Mouse (Mus musculus): ENCODE measurements around the gene Spon1.

Spon1 gene

DNA sequence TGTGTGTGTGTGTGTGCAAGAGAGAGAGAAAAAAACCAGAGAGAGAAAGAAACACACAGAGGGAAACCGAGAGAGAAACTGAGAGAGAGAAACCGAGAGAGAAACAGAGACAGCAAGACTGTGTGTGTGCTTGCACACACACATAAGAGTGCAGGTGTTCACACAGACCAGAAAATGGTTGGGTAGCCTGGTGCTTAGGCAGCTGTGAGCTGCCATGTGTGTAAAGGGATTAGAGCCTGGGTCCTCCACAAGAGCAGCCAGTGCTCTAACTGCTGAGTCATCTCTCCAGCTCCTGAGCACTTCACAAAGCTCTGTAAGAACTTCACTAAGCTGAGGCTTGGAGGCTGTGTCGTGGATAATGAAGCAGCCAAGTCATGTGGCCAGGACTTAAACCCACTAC, 80.8 kb downstream of the Spon1 start:
- no peak for TF ChIP-seq GATA4 (IDR thresholded peaks at IDR 0.05; ENCODE audit: insufficient replicate concordance, low read length)

DNA sequence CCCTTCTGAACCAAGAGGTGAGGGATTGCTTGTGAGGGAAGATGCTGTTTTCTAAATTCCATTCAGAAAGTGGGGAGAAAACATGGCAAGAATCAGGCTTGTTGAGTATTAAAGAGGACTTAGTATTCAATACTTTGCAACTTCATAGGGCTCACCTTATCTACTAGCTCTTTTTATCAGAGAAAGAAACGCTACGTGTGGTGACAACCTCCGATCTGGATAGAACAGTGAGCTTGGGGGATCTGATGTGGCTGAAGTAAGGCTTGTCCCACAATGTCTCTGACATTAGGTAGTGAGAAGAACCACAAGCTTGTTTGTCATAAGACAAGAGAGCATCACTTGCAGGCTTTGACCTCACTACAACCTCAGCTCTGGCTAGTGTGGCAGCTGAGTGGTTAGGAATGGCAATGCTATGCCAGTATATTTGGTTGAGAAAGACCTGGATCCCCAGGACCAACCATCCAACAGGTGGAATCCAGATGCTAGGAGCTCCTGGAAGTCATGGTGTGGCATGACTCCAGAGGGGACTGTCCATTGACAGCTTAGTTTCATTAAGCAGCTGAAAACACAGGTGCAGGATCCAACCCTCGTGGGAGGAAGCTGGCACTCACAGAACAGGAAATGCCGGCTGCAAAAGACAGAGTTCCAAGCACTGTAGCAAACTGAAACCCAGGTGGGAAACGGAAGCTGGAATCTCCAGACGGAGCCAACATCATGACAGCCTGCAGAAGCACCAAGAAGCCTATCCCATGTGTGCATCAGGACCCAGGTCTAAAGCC, 81.4 kb downstream of the Spon1 start:
- TF ChIP-seq GATA4 (IDR thresholded peaks at IDR 0.05; ENCODE audit: insufficient replicate concordance, low read length) = no peak

DNA sequence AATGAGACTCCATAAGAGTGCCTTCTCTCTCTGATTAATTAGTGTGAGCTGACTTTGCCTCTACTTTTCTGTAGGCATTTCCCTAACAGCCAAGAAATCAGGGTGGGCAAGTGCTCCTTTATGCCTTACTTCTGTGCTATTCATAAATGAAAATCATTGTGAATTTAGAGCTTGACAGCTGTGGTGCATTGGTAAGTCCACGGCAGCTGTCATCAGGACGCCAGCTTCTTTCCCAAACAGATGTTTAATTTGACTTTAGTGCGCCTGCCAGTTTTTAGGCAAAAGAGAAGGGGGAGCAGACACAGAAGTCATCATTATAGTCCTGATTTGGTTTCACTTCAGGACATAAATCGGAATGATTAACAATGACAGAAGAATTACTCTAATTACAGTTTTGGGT, 84.6 kb downstream of the Spon1 start:
- no peak for TF ChIP-seq GATA4 (IDR thresholded peaks at IDR 0.05; ENCODE audit: insufficient replicate concordance, low read length)

DNA sequence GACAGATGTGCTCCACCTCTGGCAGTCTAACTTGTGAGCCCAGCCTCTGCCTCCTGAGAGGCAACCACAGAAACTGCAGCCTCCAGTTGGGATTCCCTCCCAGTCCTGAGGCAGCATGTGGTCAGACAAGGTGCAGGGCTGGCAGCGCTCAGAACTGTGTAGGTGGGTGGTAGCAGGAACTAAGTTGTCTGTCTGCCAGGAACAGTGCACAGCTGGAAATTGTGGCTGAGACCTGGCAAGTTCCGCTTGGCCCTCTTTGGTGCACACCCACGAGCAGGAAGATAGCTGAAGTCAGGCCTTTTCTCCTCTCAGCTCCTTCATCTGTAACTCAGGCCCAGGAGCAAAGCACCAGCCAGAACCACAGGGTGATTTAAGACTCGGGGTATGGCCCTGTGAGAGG, 89.6 kb downstream of the Spon1 start:
- TF ChIP-seq GATA4 (IDR thresholded peaks at IDR 0.05; ENCODE audit: insufficient replicate concordance, low read length) = no peak

DNA sequence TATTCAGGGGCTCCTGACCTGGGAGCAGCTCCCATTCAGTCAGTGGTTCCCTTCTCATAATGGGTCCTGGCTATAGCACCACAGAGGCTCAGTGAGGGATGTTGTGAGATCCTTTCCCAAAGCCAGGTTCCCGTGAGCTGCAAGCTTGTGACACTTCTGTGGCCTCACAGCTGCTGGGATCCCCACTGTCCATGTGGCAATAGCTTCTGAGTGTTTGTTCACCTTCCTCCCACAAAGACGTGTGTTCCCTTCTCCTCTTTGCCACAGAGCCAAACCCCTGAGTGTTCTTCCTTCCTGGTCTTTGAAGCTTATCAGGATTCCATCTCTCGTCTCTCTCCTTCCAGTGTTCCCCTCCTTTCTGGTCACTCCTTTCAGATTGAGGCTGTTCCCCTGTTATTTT, 90.3 kb downstream of the Spon1 start:
- TF ChIP-seq GATA4 (IDR thresholded peaks at IDR 0.05; ENCODE audit: insufficient replicate concordance, low read length) = no peak

DNA sequence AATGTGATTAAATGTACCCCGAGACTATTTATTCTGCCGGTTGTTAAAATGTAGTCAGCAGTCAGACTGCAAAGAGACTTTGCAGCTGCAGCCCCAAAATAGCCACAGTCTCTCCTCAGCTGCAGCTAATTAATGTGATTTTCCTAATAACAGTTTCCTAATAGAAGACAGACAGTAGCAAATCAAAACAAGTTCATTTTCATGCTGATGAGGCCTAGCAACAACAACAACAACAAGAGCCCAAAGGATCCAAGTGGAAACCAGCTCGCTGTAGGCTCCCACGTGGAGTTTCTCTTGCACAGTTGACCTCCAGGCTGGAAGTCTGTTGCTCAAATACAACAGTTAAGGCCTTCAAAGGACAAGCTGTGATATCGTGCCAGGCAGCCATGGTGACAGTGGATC, 93.7 kb downstream of the Spon1 start:
- no peak for TF ChIP-seq GATA4 (IDR thresholded peaks at IDR 0.05; ENCODE audit: insufficient replicate concordance, low read length)

DNA sequence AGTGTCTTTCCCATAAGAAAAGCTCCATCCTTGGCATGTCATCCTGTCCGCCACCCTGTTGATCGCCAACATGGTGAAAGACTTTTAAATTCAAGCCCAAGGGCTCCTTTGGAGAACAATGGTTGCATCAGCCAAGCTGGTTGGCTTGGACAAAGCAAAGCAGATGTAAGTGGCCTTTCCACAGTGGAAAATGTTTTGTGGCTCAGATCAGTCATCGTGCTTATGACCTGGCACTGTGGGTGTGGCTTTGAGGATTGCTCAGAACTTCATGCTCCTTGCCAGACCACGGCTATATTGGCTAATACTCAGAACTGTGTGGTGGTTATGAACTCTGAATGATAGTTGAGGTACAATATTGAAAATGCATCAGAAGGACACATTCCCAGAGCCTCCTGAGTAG, 96.2 kb downstream of the Spon1 start:
- no peak for TF ChIP-seq GATA4 (IDR thresholded peaks at IDR 0.05; ENCODE audit: insufficient replicate concordance, low read length)

DNA sequence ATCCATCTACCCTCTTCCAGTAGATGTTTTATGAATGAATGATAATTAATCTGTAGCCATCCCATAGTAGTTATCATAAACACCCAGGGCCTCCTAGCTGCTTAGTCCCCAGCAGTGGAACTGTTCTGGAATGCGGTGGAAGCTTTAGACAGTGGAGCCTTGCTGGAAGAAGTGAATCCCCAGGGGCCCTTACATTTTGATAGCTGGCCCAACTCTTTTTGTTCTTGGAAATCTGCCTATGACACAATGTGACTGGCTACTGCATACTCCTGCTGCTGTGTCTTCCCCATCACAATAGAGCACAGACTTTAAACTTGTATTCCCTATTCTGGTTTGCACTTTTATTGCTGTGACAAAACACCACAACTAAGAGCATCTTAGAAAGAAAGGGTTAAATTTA, 107.0 kb downstream of the Spon1 start:
- TF ChIP-seq GATA4 (IDR thresholded peaks at IDR 0.05; ENCODE audit: insufficient replicate concordance, low read length) = no peak

DNA sequence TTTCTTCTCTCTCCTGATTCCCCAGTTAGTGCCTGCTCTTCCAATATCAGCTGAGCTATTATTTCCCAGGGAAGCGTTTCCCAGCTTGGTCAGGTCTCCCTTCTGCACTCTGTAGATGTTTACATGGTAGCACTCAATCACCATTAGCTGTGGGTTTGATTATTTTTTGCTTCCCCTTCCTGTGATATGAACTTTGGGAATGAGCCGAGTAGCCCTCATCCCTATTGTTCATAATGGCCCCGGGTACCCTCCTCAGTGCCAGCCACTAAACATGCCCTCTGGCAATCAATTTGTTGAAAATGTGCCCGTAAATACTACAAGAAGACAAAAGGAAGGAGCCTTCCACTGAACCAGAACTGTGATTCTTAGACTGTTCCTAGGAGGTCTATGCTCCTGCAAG, 111.7 kb downstream of the Spon1 start:
- TF ChIP-seq GATA4 (IDR thresholded peaks at IDR 0.05; ENCODE audit: insufficient replicate concordance, low read length) = no peak

DNA sequence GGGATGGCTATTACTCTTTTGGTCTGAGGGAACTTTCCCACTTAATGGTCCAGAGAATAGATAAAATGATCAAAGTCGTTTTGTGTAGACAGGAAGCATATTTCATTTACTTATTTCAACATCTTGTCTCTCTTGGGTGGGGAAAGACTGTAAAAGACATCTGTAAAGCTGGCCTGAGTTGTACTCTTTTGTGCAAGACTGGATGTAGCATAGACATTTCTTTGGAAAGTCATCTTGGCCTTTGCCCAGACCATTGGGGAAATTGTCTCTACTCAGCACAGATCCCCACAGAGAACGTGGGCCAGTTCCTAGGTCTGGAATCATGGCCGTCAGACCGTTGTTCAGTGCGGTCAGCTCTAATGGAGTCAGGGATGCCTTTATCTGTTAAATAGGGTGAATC, 112.1 kb downstream of the Spon1 start:
- TF ChIP-seq GATA4 (IDR thresholded peaks at IDR 0.05; ENCODE audit: insufficient replicate concordance, low read length) = no peak

DNA sequence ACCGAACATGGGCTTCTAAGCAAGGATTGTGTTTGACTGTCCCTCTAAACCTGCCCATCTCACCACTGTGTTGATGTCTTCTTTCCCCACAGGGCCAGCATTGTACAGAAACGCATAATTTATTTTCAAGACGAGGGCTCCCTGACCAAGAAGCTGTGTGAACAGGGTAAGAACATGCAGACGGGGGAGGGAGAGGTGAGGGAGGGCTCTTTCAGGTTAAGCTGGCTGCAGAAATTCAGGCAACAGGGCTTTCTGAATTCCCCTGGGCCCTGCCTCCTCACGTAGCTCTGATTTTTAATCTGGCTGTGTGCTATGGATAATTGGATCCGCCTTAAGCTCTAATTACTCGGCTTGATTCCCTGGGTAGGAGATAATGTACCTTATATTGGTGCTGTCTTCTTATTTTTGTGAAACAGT, 113.3 kb downstream of the Spon1 start:
- TF ChIP-seq GATA4 (IDR thresholded peaks at IDR 0.05; ENCODE audit: insufficient replicate concordance, low read length) = no peak

DNA sequence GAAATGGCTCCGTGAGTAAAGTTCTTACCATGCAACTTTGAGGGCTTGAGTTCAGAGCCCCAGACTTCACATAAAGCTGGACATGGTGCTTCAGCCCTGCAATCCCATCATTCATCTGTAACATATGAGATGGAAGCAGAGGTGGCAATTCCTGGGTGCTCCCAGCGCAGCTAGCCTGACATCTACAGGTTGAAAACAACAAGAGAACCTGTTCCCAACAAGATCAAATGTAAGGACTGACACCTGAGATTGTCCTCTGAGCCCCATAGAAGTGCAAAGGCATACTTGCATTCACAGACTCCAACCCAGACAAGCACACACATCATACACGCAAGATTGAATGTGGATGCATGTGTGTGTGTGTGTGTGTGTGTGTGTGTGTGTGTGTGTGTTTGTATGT, 114.2 kb downstream of the Spon1 start:
- TF ChIP-seq GATA4 (IDR thresholded peaks at IDR 0.05; ENCODE audit: insufficient replicate concordance, low read length) = no peak

DNA sequence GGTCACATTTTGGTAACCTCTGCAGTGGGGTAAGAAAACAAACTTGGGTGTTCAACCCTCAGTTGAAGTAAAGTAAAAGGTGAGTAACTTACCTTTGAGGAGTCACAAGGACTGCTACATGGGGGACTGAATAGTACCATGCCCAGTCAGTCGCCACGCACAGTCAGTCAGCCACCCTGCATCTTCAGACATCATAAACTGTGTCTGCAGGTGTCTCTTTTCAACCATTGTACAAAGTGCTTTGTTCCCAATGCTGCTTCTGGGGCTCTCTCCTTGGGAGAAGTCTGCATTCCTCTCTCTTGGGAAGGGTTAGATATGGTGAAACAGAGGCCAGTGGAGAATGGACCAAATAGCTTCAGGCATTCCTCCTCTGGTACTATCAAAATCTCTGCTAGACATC, 125.0 kb downstream of the Spon1 start:
- no peak for TF ChIP-seq GATA4 (IDR thresholded peaks at IDR 0.05; ENCODE audit: insufficient replicate concordance, low read length)

DNA sequence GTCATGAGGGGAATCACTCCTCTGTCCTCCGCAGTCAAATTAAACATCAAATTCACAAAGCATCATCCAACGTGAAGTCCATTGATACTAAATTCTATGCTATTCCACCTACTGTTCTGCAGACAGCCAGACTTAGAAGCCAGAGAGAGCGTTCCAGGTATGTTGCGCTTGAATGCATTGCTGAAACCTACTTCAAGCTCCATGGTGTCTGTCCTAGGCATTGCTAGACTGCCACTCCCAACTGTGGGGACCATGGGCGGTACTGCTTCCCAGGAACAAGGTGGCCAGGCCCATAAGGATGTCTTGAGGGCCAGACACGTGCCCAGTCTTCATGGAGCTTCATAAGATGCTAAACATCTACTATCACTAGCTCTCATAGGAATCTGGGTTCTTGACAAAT, 125.7 kb downstream of the Spon1 start:
- TF ChIP-seq GATA4 (IDR thresholded peaks at IDR 0.05; ENCODE audit: insufficient replicate concordance, low read length) = no peak

DNA sequence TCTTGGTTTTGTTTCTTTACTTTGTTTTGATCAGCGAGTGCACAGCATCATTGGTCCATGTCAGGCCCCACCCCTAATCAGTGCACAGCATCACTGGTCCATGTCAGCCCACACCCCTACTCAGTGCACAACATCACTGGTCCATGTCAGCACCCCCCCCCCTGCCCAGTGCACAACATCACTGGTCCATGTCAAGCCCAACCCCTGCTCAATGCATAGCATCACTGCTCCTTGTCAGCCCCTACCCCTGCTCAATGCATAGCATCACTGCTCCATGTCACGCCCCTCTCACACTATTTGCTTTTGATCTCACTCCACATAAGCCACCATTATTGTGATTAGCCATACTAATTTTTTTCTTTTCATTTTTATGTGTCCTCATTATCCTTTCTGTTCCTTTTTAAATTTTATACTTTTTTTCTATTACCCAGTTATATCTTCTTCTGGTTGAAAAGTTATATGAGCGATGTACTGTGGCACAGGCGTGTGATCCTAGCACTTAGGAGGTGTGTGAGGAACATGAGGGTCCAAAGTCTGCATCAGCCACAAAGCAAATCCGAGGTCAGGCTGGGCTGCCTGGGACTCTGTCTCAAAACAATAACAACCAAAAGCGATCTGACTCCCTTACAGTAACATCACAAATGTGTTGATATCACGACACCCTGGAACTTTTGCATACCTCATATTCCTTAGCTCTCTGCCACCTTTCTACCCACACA, 128.3 kb downstream of the Spon1 start:
- no peak for TF ChIP-seq GATA4 (IDR thresholded peaks at IDR 0.05; ENCODE audit: insufficient replicate concordance, low read length)

DNA sequence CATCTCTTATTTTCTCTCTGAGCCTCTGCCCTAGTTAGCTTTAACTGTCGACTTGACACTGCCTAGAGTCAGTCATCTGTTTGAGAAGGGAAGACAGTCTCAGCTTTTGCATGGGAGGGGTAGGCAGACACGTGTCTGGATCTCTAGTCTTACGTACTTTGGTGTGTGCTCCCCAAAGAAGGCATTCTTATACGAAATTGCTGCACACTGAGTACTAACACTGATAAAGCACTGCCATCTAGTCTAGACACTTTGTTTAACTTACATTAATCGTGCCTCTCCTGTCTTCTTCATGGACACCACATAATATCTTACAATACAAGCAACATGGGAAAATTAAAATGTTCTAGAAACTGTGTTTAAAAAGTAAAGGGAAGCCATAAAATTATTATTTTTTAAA, 129.5 kb downstream of the Spon1 start:
- no peak for TF ChIP-seq GATA4 (IDR thresholded peaks at IDR 0.05; ENCODE audit: insufficient replicate concordance, low read length)

DNA sequence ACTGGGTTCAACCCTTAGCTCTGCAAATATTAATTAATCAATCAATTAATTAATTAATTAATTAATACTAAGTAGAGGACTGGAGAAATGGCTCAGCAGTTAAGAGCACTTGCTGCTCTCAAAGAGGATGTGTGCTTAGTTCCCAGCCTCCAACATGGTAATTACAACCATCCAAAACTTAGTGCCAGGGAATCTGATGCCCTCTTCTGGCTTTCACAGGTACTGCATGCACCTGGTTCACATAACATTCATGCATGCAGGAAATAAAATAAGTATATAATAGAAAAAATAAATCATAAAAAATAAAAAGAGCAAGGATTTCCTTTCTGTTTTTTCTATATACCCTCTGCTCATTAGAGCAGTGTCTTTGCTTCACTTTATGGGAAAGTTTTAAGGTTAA, 132.6 kb downstream of the Spon1 start:
- TF ChIP-seq GATA4 (IDR thresholded peaks at IDR 0.05; ENCODE audit: insufficient replicate concordance, low read length) = no peak

Measured in liver, adult (tissue).